Mouse (Mus musculus): ENCODE measurements around the gene Defa36. TPM values are rescaled to one million over a fixed set of nuclear protein-coding genes. Genes with fewer than 3 reads are reported as not detected.
"Not testable (repeated sequence)": the region's sequence is repeated elsewhere in the genome, so short reads cannot be mapped to it uniquely, and the experiment has no call there.

The Defa36 gene
- not detected in 2 replicates for total RNA-seq (2021)
- long read RNA-seq, experiment 1, result 0 reads
- long read RNA-seq, experiment 2, result 0 reads

- DNase-seq, result not testable (repeated sequence)
These were observed at the start of gene Defa36 for GRCm38 (mm10) chr8:21427111-21427510. Defa36 (plus strand) TSS chr8:21427411.

GRCm38 (mm10) chr8:21378215-21378614 lies 49.0 kb upstream of the Defa36 start, which contains the start of gene Defa2:
Defa2 (plus strand) TSS chr8:21378515.
- DNase-seq, result not testable (repeated sequence)

- DNase-seq, result not testable (repeated sequence)
These were observed 35.7 kb upstream of the Defa36 start, which contains the start of gene Defa33 for GRCm38 (mm10) chr8:21391511-21391910. Defa33 (plus strand) TSS chr8:21391811.

- DNase-seq, result not testable (repeated sequence)
These were observed 29.2 kb downstream of the Defa36 start, which contains the start of gene Gm7849 for GRCm38 (mm10) chr8:21456460-21456859. Gm7849 (minus strand) TSS chr8:21456560.

Other genes with a start within 250 kb of the Defa36 start
- not detected in 2 replicates for gene Defa31, start 235.8 kb upstream of the Defa36 start, total RNA-seq (2021)
- not detected in 2 replicates for gene Gm15293, start 225.8 kb upstream of the Defa36 start, total RNA-seq (2021)
- not detected in 2 replicates for gene Gm15292, start 177.7 kb upstream of the Defa36 start, total RNA-seq (2021)
- gene Defa27, start 111.9 kb upstream of the Defa36 start, total RNA-seq (2021), result not detected in 2 replicates
- not detected in 2 replicates for gene Defa29, start 100.4 kb upstream of the Defa36 start, total RNA-seq (2021)
- not detected in 2 replicates for gene Defa2, start 48.9 kb upstream of the Defa36 start, total RNA-seq (2021)
- not detected in 2 replicates for gene Defa33, start 35.6 kb upstream of the Defa36 start, total RNA-seq (2021)
- not detected in 2 replicates for gene Gm7849, start 29.1 kb downstream of the Defa36 start, total RNA-seq (2021)
- not detected in 2 replicates for gene Defa20, start 81.8 kb downstream of the Defa36 start, total RNA-seq (2021)
- gene Defa32, start 101.6 kb downstream of the Defa36 start, total RNA-seq (2021), result not detected in 2 replicates
- gene Defa37, start 138.0 kb downstream of the Defa36 start, total RNA-seq (2021), result not detected in 2 replicates
- gene Defa28, start 155.6 kb downstream of the Defa36 start, total RNA-seq (2021), result not detected in 2 replicates
- not detected in 2 replicates for gene Gm7861, start 167.1 kb downstream of the Defa36 start, total RNA-seq (2021)
- gene Defa26, start 190.8 kb downstream of the Defa36 start, total RNA-seq (2021), result not detected in 2 replicates
- not detected in 2 replicates for gene Defa17, start 228.4 kb downstream of the Defa36 start, total RNA-seq (2021)
- not detected in 2 replicates for gene Defa34, start 238.4 kb downstream of the Defa36 start, total RNA-seq (2021)